Mouse (Mus musculus) cerebellum, adult 2 months (tissue): ENCODE data around the gene Adora2a.

Source experiments
- CTCF ChIP-seq: fragments of 200-500 bp; IDR thresholded peaks from 2 replicates; pipeline ENCODE4 v1.5.1; 2011; ENCODE audit warnings: low read depth, mild to moderate bottlenecking, control low read depth, low read length, moderate library complexity, borderline replicate concordance; ENCODE audit not compliant: insufficient read depth
- POLR2A ChIP-seq: fragments of 200-500 bp; IDR thresholded peaks from 2 replicates; pipeline ENCODE4 v1.6.1; 2011; ENCODE audit warnings: low read length, control low read depth, borderline replicate concordance; ENCODE audit not compliant: insufficient read depth

DNA sequence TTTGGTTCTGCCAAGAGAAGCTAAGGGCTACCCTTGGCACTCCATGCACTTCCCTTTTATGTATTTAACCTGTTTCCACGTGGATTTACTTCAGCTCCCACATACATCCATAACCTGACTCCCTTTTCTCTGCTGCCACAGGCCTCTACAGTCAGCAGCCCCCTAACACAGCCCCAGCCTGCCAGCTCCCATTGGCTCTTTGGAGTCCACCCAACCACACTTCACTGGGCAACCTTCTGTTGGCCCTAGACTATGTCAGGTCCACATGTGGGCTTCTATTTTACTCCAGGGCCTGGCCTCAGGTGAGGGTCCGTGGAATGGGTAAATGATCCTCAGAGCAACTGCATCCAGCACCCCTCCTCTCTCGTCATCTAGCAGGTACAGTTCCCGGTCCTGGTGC lies 14.1 kb upstream of the Adora2a start:
- TF ChIP-seq CTCF (no peak), POLR2A (no peak)
